Mouse (Mus musculus): Measurements from ENCODE around the gene Apba2.

The Apba2 gene

GRCm38 (mm10) chr7:64501536-64502270 lies at the start of gene Apba2:
Gene Apba2, plus strand, starts transcription at chr7:64501706.
- DNase-seq (ENCODE audit: low read depth, low spot score): peak; percentile 55

- DNase-seq (ENCODE audit: low read depth, low spot score): no peak
Measured at GRCm38 (mm10) chr7:64451861-64452382, 49.6 kb upstream of the Apba2 start.

- DNase-seq (ENCODE audit: low read depth, low spot score): no peak
Measured at GRCm38 (mm10) chr7:64452471-64453222, 48.9 kb upstream of the Apba2 start.

- DNase-seq (ENCODE audit: low read depth, low spot score): no peak
Measured at GRCm38 (mm10) chr7:64456176-64456575, 45.3 kb upstream of the Apba2 start.

- DNase-seq (ENCODE audit: low read depth, low spot score): no peak
Measured at GRCm38 (mm10) chr7:64456676-64457075, 44.8 kb upstream of the Apba2 start.

GRCm38 (mm10) chr7:64457811-64458210 lies 43.7 kb upstream of the Apba2 start:
- no peak for DNase-seq (ENCODE audit: low read depth, low spot score)

- DNase-seq (ENCODE audit: low read depth, low spot score): peak; percentile 80
Measured at GRCm38 (mm10) chr7:64497438-64497837, 4.1 kb upstream of the Apba2 start.

- no peak for DNase-seq (ENCODE audit: low read depth, low spot score)
Measured at GRCm38 (mm10) chr7:64502271-64503180, 1.0 kb downstream of the Apba2 start.

- DNase-seq (ENCODE audit: low read depth, low spot score): no peak
Measured at GRCm38 (mm10) chr7:64503641-64504040, 2.1 kb downstream of the Apba2 start.

- no peak for DNase-seq (ENCODE audit: low read depth, low spot score)
Measured at GRCm38 (mm10) chr7:64504691-64505231, 3.3 kb downstream of the Apba2 start.

- DNase-seq (ENCODE audit: low read depth, low spot score): no peak
Measured at GRCm38 (mm10) chr7:64505571-64505970, 4.1 kb downstream of the Apba2 start.

- no peak for DNase-seq (ENCODE audit: low read depth, low spot score)
Measured at GRCm38 (mm10) chr7:64508826-64509225, 7.3 kb downstream of the Apba2 start.

- DNase-seq (ENCODE audit: low read depth, low spot score): no peak
Measured at GRCm38 (mm10) chr7:64509911-64510310, 8.4 kb downstream of the Apba2 start.

- no peak for DNase-seq (ENCODE audit: low read depth, low spot score)
Measured at GRCm38 (mm10) chr7:64510526-64511210, 9.2 kb downstream of the Apba2 start.

- no peak for DNase-seq (ENCODE audit: low read depth, low spot score)
Measured at GRCm38 (mm10) chr7:64513621-64514020, 12.1 kb downstream of the Apba2 start.

GRCm38 (mm10) chr7:64515280-64515679 lies 13.8 kb downstream of the Apba2 start:
- no peak for DNase-seq (ENCODE audit: low read depth, low spot score)

- DNase-seq (ENCODE audit: low read depth, low spot score): no peak
Measured at GRCm38 (mm10) chr7:64515891-64516290, 14.4 kb downstream of the Apba2 start.

- no peak for DNase-seq (ENCODE audit: low read depth, low spot score)
Measured at GRCm38 (mm10) chr7:64519091-64519490, 17.6 kb downstream of the Apba2 start.

- DNase-seq (ENCODE audit: low read depth, low spot score): no peak
Measured at GRCm38 (mm10) chr7:64519521-64519920, 18.0 kb downstream of the Apba2 start.

GRCm38 (mm10) chr7:64521695-64522408 lies 20.3 kb downstream of the Apba2 start:
- DNase-seq (ENCODE audit: low read depth, low spot score): no peak

All from ES-CJ7 (cell line).